Mouse (Mus musculus): ENCODE data around the gene Nphp1. TPM values are rescaled to one million over a fixed set of nuclear protein-coding genes. Genes with fewer than 3 reads are reported as not detected.

Nphp1 gene
- total and polyA plus RNA-seq, 3 experiments, result 4.6 to 9.7 (median 8.2) TPM

DNA sequence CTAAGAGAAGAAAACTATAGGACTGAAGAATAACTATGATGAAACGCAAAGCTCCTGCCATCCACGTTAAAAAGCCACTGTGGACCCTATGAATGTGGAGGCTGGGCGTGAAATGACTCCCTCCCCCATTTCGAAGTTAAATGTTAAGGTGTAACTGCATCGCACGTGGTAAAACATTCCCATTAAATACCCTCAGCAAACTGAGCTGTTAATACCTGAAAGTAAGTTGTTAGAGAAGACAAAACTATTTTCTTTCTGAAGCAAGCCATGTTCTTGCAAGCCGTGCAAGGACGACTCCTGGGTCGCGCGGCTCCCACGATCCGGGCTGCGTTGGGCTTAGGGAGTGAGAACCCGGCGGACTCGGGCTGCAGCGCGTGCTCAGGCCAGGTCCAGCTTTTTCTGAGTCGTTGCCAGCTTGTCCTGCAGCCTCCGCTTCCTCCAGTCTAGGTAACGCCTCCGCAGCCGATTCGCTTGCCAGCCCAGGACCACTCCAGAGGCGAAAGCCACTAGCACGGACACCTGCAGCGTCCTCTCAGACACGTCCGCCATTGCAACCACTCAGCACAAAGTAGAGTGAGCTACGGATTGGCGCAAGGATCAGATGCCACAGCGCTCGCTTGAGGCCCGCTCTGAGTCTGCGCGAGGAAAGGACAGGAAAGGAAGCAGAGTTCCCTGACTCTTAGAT, 3.4 kb upstream of the Nphp1 start, which contains the start of gene Mtln (continued):
- TF ChIP-seq ETS1 (conservative IDR thresholded peaks at IDR 0.05; ENCODE audit: low read depth, low read length), result no peak
- TF ChIP-seq ZKSCAN1 (IDR thresholded peaks at IDR 0.05; ENCODE audit: borderline replicate concordance, low read depth, low read length), result no peak
- no peak for TF ChIP-seq MAZ (IDR thresholded peaks at IDR 0.05; ENCODE audit: low read depth, low read length)
- peak; percentile 84 for TF ChIP-seq POLR2AphosphoS2 (IDR thresholded peaks at IDR 0.05; ENCODE audit: low read depth, low read length)
- 0 out of 2 replicates have a peak, but pooled peaks have one; percentile 3 for TF ChIP-seq BHLHE40 (IDR thresholded peaks at IDR 0.05; ENCODE audit: low read depth, low read length)
- no peak for TF ChIP-seq JUN (IDR thresholded peaks at IDR 0.05; ENCODE audit: insufficient read depth, low read depth, low read length)

DNA sequence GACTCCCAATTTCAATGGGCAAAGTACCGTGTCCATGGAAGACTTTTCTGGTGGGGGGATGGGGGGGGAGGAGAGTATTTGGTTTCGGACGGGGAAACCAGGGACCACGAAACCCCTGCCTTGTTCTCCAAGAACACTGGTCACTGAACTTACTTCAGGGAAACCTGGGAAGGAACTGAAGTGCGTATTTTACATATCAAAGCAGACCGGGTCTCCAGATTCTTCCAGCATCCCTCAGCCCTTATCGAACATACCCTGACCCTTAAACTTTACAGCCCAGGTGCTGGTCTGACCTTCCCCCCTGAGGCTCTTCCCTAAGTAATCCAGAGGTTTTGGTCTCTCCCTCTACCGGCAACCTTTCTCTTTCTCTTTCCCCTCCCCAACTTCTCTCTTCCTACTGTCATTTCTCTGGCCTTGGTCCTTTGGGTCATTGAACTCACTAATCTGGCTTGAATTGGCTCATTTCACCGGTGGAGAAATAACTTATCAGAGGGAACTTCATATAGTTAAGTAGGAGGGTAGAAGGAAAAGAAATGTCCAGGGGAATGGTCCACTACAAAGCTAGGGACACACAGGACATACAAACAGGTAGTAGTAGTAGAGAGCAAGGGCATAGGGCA, 1.1 kb upstream of the Nphp1 start:
- Histone ChIP-seq H3K79me2 (replicated peaks; ENCODE audit: control insufficient read depth, extremely low read depth, insufficient read depth, poor library complexity, severe bottlenecking) (peaks cover 9% of the 10 kb centered on the region; the same call in 1 of the 2 replicates), H3K36me3 (replicated peaks in 1 of 2; ENCODE audit: control insufficient read depth in 1 of 2, insufficient read depth in 1 of 2, low read length in 1 of 2) (peaks cover 0 to 2% of the 10 kb centered on the region in 2 experiments), H3K27ac (ENCODE audit: insufficient read depth, low read depth) (no peak overlapping the region), H3K4me1 (ENCODE audit: control insufficient read depth in 1 of 2, insufficient read depth in 2 of 2) (peaks cover 2 to 25% of the 10 kb centered on the region in 2 experiments; a peak in 3 of 4 replicates), H3K9me3 (replicated peaks; ENCODE audit: low read length) (no peaks in the 10 kb centered on the region), H3K9ac (ENCODE audit: insufficient read depth, low read depth) (no peak overlapping the region), H3K4me2 (ENCODE audit: insufficient read depth, low read depth, poor library complexity, severe bottlenecking) (peak overlapping the region; percentile 89; the same call in 1 of the 2 replicates), H3K4me3 (replicated peaks in 1 of 3; ENCODE audit: low read depth in 2 of 3, low read length in 2 of 3, poor library complexity in 1 of 3) (no peak overlapping the region), H3K27me3 (replicated peaks) (no peaks in the 10 kb centered on the region)
- dilution Hi-C loops (cut with MboI; ENCODE audit: extremely low pct_ligation_motif_present, extremely low pct_unique_long_range_greater_than_20kb, low sequenced_read_pairs) (no loop called here), in situ Hi-C loops (cut with MboI; ENCODE audit: low pct_ligation_motif_present, low pct_unique_long_range_greater_than_20kb, low sequenced_read_pairs) (no loop called here)
- DNase-seq (ENCODE audit: extremely low read depth), result no peak
- no peak for TF ChIP-seq ZC3H11A (IDR thresholded peaks at IDR 0.05; ENCODE audit: low read depth, low read length)
- TF ChIP-seq POLR2A (IDR thresholded peaks at IDR 0.05; ENCODE audit: low read depth, low read length), result no peak
- no peak for TF ChIP-seq USF1 (IDR thresholded peaks at IDR 0.05; ENCODE audit: low read depth, low read length)
- TF ChIP-seq USF2 (conservative IDR thresholded peaks at IDR 0.05; ENCODE audit: low read depth, low read length), result no peak
- no peak for TF ChIP-seq EP300 (IDR thresholded peaks at IDR 0.05; ENCODE audit: low read length)
- TF ChIP-seq RAD21 (IDR thresholded peaks at IDR 0.05; ENCODE audit: low read depth, low read length), result no peak
- no peak for TF ChIP-seq SIN3A (IDR thresholded peaks at IDR 0.05; ENCODE audit: low read length)
- no peak for TF ChIP-seq ZMIZ1 (IDR thresholded peaks at IDR 0.05; ENCODE audit: low read depth, low read length)
- no peak for TF ChIP-seq CTCF (conservative IDR thresholded peaks at IDR 0.05 in 1 of 2, IDR thresholded peaks at IDR 0.05 in 1 of 2; ENCODE audit: low read depth in 2 of 2, low read length in 2 of 2)
- no peak for TF ChIP-seq KAT2A (IDR thresholded peaks at IDR 0.05; ENCODE audit: insufficient replicate concordance, low read length)
- no peak for TF ChIP-seq JUN (IDR thresholded peaks at IDR 0.05; ENCODE audit: insufficient read depth, low read depth, low read length)
- no peak for TF ChIP-seq RCOR1 (conservative IDR thresholded peaks at IDR 0.05; ENCODE audit: low read depth, low read length)
- TF ChIP-seq UBTF (IDR thresholded peaks at IDR 0.05; ENCODE audit: low read depth, low read length), result no peak
- TF ChIP-seq NRF1 (IDR thresholded peaks at IDR 0.05; ENCODE audit: low read depth, low read length), result no peak
- TF ChIP-seq TCF12 (IDR thresholded peaks at IDR 0.05; ENCODE audit: low read depth, low read length), result no peak
- TF ChIP-seq MAFK (IDR thresholded peaks at IDR 0.05; ENCODE audit: insufficient replicate concordance, low read length), result no peak
- no peak for TF ChIP-seq MAZ (IDR thresholded peaks at IDR 0.05; ENCODE audit: low read depth, low read length)
- TF ChIP-seq E2F4 (IDR thresholded peaks at IDR 0.05; ENCODE audit: insufficient replicate concordance, low read depth, low read length), result no peak
